Mouse (Mus musculus): ENCODE measurements around the gene Iqce. TPM values are rescaled to one million over a fixed set of nuclear protein-coding genes. Genes with fewer than 3 reads are reported as not detected.

The Iqce gene
- polyA plus RNA-seq, 1 experiment from 2014 or later = 13.9 TPM

- H3K36me3 ChIP-seq (ENCODE audit: control insufficient read depth, insufficient read depth, low read length) = peaks cover 13% of the 10 kb centered on the region
- no peaks in the 10 kb centered on the region for H3K9me3 ChIP-seq (ENCODE audit: control insufficient read depth, low read length)
- no peaks in the 10 kb centered on the region for H3K27me3 ChIP-seq (ENCODE audit: control insufficient read depth, insufficient read depth, low read length)
- 90% methylated on average over 14 of the region's 14 CpGs for WGBS
- no peak overlapping the region for H3K27ac ChIP-seq (ENCODE audit: low read depth, low read length)
- no peak for ATAC-seq (ENCODE audit: low FRiP score)
- no peak overlapping the region for H3K4me3 ChIP-seq (ENCODE audit: low read depth, low read length)
- H3K4me2 ChIP-seq = no peak overlapping the region
- H3K4me1 ChIP-seq (ENCODE audit: control insufficient read depth, insufficient read depth, low read length) = 0 out of 2 replicates have a peak, but pooled peaks cover 2% of the 10 kb centered on the region
- no peak for DNase-seq (ENCODE audit: low spot score, missing footprints)
- H3K9ac ChIP-seq (ENCODE audit: low read length) = no peak overlapping the region
These were observed 62.3 kb downstream of the Iqce start for GRCm38 (mm10) chr5:140639871-140640270.

DNA sequence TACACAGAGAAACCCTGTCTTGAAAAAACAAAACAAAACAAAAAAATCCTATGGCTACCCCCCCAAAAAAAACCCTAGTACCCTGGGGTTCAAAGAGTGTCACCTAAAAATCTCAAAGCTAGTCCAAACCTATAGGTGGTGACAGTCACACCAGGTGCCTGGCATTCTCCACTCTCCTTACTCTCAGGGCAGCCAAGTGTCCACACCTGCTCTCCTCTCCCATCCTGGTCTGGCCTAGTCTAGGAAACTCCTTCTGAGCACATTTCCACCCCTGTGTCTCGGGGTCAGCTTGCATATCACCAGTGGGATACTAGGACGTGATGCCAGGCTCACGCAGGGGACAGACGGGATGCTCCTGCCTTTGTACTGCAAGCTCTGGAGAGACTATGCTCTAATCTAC is 62.9 kb downstream of the Iqce start:
- H3K36me3 ChIP-seq (ENCODE audit: control insufficient read depth, insufficient read depth, low read length) = peaks cover 13% of the 10 kb centered on the region
- no peaks in the 10 kb centered on the region for H3K27me3 ChIP-seq (ENCODE audit: control insufficient read depth, insufficient read depth, low read length)
- H3K27ac ChIP-seq (ENCODE audit: low read depth, low read length) = no peak overlapping the region
- H3K4me3 ChIP-seq (ENCODE audit: low read depth, low read length) = no peak overlapping the region
- no peaks in the 10 kb centered on the region for H3K4me1 ChIP-seq (ENCODE audit: control insufficient read depth, insufficient read depth, low read length)
- WGBS = 97% methylated on average over 4 of the region's 4 CpGs
- DNase-seq (ENCODE audit: low spot score, missing footprints) (no peak), ATAC-seq (ENCODE audit: low FRiP score) (no peak)
- no peak overlapping the region for H3K4me2 ChIP-seq
- no peaks in the 10 kb centered on the region for H3K9me3 ChIP-seq (ENCODE audit: control insufficient read depth, low read length)
- no peak overlapping the region for H3K9ac ChIP-seq (ENCODE audit: low read length)

- peaks cover 13% of the 10 kb centered on the region for H3K36me3 ChIP-seq (ENCODE audit: control insufficient read depth, insufficient read depth, low read length)
- H3K4me2 ChIP-seq = no peak overlapping the region
- H3K4me3 ChIP-seq (ENCODE audit: low read depth, low read length) = no peak overlapping the region
- no peaks in the 10 kb centered on the region for H3K9me3 ChIP-seq (ENCODE audit: control insufficient read depth, low read length)
- H3K27me3 ChIP-seq (ENCODE audit: control insufficient read depth, insufficient read depth, low read length) = no peaks in the 10 kb centered on the region
- H3K4me1 ChIP-seq (ENCODE audit: control insufficient read depth, insufficient read depth, low read length) = no peaks in the 10 kb centered on the region
- no peak overlapping the region for H3K9ac ChIP-seq (ENCODE audit: low read length)
- ATAC-seq (ENCODE audit: low FRiP score) = no peak
- H3K27ac ChIP-seq (ENCODE audit: low read depth, low read length) = no peak overlapping the region
- 96% methylated on average over 6 of the region's 6 CpGs for WGBS
- no peak for DNase-seq (ENCODE audit: low spot score, missing footprints)
These were observed 63.7 kb downstream of the Iqce start for GRCm38 (mm10) chr5:140638484-140638883.

DNA sequence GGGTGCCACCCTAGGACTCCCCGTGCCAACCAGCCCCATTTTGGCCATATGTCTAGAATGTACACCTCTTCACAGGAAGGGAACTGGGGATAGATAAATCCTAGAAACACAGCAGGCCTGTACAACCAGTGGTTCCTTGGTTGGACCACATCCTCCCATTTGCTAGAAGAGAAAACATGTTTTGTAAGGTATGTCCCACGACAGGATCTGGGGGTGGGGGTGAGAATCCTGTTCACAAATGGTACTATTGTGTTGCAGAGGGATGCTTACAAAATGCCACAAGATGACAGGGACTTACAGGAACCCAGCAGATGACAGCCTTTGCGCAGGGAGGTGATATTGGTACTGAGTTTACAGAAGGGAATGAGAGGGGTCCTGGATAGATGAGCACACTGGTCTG is 64.2 kb downstream of the Iqce start:
- ATAC-seq (ENCODE audit: low FRiP score) (no peak), DNase-seq (ENCODE audit: low spot score, missing footprints) (no peak)
- Histone ChIP-seq H3K4me1 (ENCODE audit: control insufficient read depth, insufficient read depth, low read length) (no peaks in the 10 kb centered on the region), H3K27ac (ENCODE audit: low read depth, low read length) (no peak overlapping the region), H3K4me2 (no peak overlapping the region), H3K9ac (ENCODE audit: low read length) (no peak overlapping the region), H3K27me3 (ENCODE audit: control insufficient read depth, insufficient read depth, low read length) (no peaks in the 10 kb centered on the region), H3K4me3 (ENCODE audit: low read depth, low read length) (no peak overlapping the region), H3K36me3 (ENCODE audit: control insufficient read depth, insufficient read depth, low read length) (peaks cover 17% of the 10 kb centered on the region), H3K9me3 (ENCODE audit: control insufficient read depth, low read length) (no peaks in the 10 kb centered on the region)
- 92% methylated on average over 3 of the region's 3 CpGs for WGBS

- no peak for ATAC-seq (ENCODE audit: low FRiP score)
- no peak overlapping the region for H3K4me2 ChIP-seq
- no peak overlapping the region for H3K9ac ChIP-seq (ENCODE audit: low read length)
- no peaks in the 10 kb centered on the region for H3K9me3 ChIP-seq (ENCODE audit: control insufficient read depth, low read length)
- H3K27me3 ChIP-seq (ENCODE audit: control insufficient read depth, insufficient read depth, low read length) = no peaks in the 10 kb centered on the region
- WGBS = 92% methylated on average over 6 of the region's 6 CpGs
- H3K36me3 ChIP-seq (ENCODE audit: control insufficient read depth, insufficient read depth, low read length) = peaks cover 25% of the 10 kb centered on the region
- H3K27ac ChIP-seq (ENCODE audit: low read depth, low read length) = no peak overlapping the region
- H3K4me3 ChIP-seq (ENCODE audit: low read depth, low read length) = no peak overlapping the region
- DNase-seq (ENCODE audit: low spot score, missing footprints) = no peak
- H3K4me1 ChIP-seq (ENCODE audit: control insufficient read depth, insufficient read depth, low read length) = no peaks in the 10 kb centered on the region
These were observed 65.1 kb downstream of the Iqce start for GRCm38 (mm10) chr5:140637058-140637410.

- no peak overlapping the region for H3K9ac ChIP-seq (ENCODE audit: low read length)
- ATAC-seq (ENCODE audit: low FRiP score) (no peak), DNase-seq (ENCODE audit: low spot score, missing footprints) (no peak)
- H3K36me3 ChIP-seq (ENCODE audit: control insufficient read depth, insufficient read depth, low read length) = peaks cover 30% of the 10 kb centered on the region
- H3K4me2 ChIP-seq = no peak overlapping the region
- no peak overlapping the region for H3K27ac ChIP-seq (ENCODE audit: low read depth, low read length)
- H3K27me3 ChIP-seq (ENCODE audit: control insufficient read depth, insufficient read depth, low read length) = no peaks in the 10 kb centered on the region
- no peak overlapping the region for H3K4me3 ChIP-seq (ENCODE audit: low read depth, low read length)
- H3K4me1 ChIP-seq (ENCODE audit: control insufficient read depth, insufficient read depth, low read length) = no peaks in the 10 kb centered on the region
- WGBS = 94% methylated on average over 7 of the region's 7 CpGs
- H3K9me3 ChIP-seq (ENCODE audit: control insufficient read depth, low read length) = no peaks in the 10 kb centered on the region
These were observed 65.7 kb downstream of the Iqce start for GRCm38 (mm10) chr5:140636316-140637057.

GRCm38 (mm10) chr5:140634798-140635722 is 67.1 kb downstream of the Iqce start:
- Histone ChIP-seq H3K4me3 (ENCODE audit: low read depth, low read length) (no peak overlapping the region), H3K9me3 (ENCODE audit: control insufficient read depth, low read length) (no peaks in the 10 kb centered on the region), H3K4me1 (ENCODE audit: control insufficient read depth, insufficient read depth, low read length) (no peaks in the 10 kb centered on the region), H3K27me3 (ENCODE audit: control insufficient read depth, insufficient read depth, low read length) (no peaks in the 10 kb centered on the region), H3K36me3 (ENCODE audit: control insufficient read depth, insufficient read depth, low read length) (peaks cover 32% of the 10 kb centered on the region), H3K4me2 (no peak overlapping the region), H3K27ac (ENCODE audit: low read depth, low read length) (no peak overlapping the region), H3K9ac (ENCODE audit: low read length) (no peak overlapping the region)
- no peak for DNase-seq (ENCODE audit: low spot score, missing footprints)
- 95% methylated on average over 26 of the region's 26 CpGs for WGBS
- no peak for ATAC-seq (ENCODE audit: low FRiP score)

DNA sequence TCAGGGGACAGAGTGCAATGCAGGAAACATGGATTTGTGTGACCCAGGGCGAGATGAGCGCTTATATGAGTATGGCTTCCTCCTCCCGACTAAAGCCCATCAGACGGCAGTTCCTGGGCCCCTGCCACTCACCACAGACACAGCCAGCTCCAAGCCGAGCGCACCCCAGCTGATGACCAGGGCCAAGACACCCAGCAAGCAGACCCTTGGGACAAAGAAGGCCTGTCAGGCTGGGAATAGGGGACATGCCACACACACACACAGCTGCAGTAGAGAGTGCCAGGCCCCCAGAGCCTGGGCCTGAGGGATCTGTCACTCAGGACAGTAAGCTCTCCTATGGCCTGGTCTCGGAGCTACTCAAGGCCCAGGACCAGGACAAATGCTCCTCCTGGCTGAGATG is 68.7 kb downstream of the Iqce start:
- Histone ChIP-seq H3K4me1 (ENCODE audit: control insufficient read depth, insufficient read depth, low read length) (no peaks in the 10 kb centered on the region), H3K27me3 (ENCODE audit: control insufficient read depth, insufficient read depth, low read length) (no peaks in the 10 kb centered on the region), H3K4me2 (no peak overlapping the region), H3K4me3 (ENCODE audit: low read depth, low read length) (no peak overlapping the region), H3K9ac (ENCODE audit: low read length) (no peak overlapping the region), H3K36me3 (ENCODE audit: control insufficient read depth, insufficient read depth, low read length) (peaks cover 48% of the 10 kb centered on the region), H3K27ac (ENCODE audit: low read depth, low read length) (no peak overlapping the region), H3K9me3 (ENCODE audit: control insufficient read depth, low read length) (no peaks in the 10 kb centered on the region)
- no peak for ATAC-seq (ENCODE audit: low FRiP score)
- no peak for DNase-seq (ENCODE audit: low spot score, missing footprints)
- WGBS = 93% methylated on average over 7 of the region's 7 CpGs

DNA sequence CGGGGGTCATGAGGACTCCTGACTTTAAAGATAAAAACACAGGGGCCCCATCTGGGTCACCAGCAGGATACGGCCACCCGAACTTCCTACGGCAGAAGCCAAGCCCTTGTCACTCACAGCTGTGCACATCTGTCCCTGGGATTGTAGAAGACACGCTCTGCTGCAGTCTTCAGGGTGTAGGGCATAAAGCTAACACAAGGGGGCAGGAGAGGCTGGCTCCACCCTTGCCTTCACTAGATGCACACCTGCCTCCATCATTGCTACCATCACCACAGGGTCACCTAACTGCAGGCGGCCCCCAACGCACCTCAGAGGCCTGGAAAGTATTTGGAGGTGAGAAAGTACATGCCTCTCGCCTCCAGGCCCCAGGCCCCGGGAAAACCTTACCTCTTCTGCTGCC is 73.2 kb downstream of the Iqce start:
- WGBS = 94% methylated on average over 9 of the region's 9 CpGs
- Histone ChIP-seq H3K4me3 (ENCODE audit: low read depth, low read length) (no peak overlapping the region), H3K27ac (ENCODE audit: low read depth, low read length) (no peak overlapping the region), H3K9me3 (ENCODE audit: control insufficient read depth, low read length) (peaks cover 4% of the 10 kb centered on the region; the same call in 1 of the 2 replicates), H3K4me2 (no peak overlapping the region), H3K4me1 (ENCODE audit: control insufficient read depth, insufficient read depth, low read length) (no peaks in the 10 kb centered on the region), H3K36me3 (ENCODE audit: control insufficient read depth, insufficient read depth, low read length) (peaks cover 70% of the 10 kb centered on the region), H3K27me3 (ENCODE audit: control insufficient read depth, insufficient read depth, low read length) (no peaks in the 10 kb centered on the region), H3K9ac (ENCODE audit: low read length) (no peak overlapping the region)
- DNase-seq (ENCODE audit: low spot score, missing footprints) (no peak), ATAC-seq (ENCODE audit: low FRiP score) (no peak)
